Mouse (Mus musculus): ENCODE results near the gene Ddb2.

- TF ChIP-seq POLR2A (IDR thresholded peaks at IDR 0.05; ENCODE audit: borderline replicate concordance, control insufficient read depth, low read depth, low read length) (no peak), CTCF (IDR thresholded peaks at IDR 0.05; ENCODE audit: control insufficient read depth, insufficient read depth, low read length) (no peak)
These were observed 23.5 kb downstream of the Ddb2 start for GRCm38 (mm10) chr2:91213311-91213710.

Data from bone marrow, adult 2 months (tissue).